Mouse (Mus musculus) erythroblast, adult 5-6 weeks (primary cell): Measurements from ENCODE around the gene Kif1bp. TPM values are rescaled to one million over a fixed set of nuclear protein-coding genes. Genes with fewer than 3 reads are reported as not detected.
A peak's percentile ranks its signal among the peaks of the same experiment; 100 is the strongest.
"Not testable (repeated sequence)": the region's sequence is repeated elsewhere in the genome, so short reads cannot be mapped to it uniquely, and the experiment has no call there.

Experiments
- ATAC-seq: replicated peaks from 2 replicates; pipeline ENCODE4 v1.8.0; 2016; ENCODE audit warnings: moderate number of reproducible peaks, mild to moderate bottlenecking, moderate TSS enrichment, inconsistent platforms; ENCODE audit not compliant: poor library complexity, low FRiP score, severe bottlenecking
- total RNA-seq, 2 experiments: library from RNA; stranded (forward) in 1 of 2; stranded (reverse) in 1 of 2; fragments of 150-400 nt in 1 of 2; fragments of 200-764, 138-1000 nt in 1 of 2; gene quantifications; 2 replicates each; pipeline versions ENCODE4 v1.2.3 to v1.2.4; 2015 to 2017; ENCODE audit warnings: low replicate concordance in 2 of 2

Kif1bp gene
- total RNA-seq (2015; ENCODE audit: low replicate concordance) = 7.3 and 16.1 TPM in 2 replicates
- total RNA-seq (2017; ENCODE audit: low replicate concordance) = 3.5 and 7.9 TPM in 2 replicates

- ATAC-seq = peak; percentile 98
Measured at GRCm38 (mm10) chr10:62578338-62579100, at the start of gene Kif1bp. Gene Kif1bp (minus strand): TSS chr10:62578457.

- no peak for ATAC-seq
Measured at GRCm38 (mm10) chr10:62604161-62604560, 25.9 kb upstream of the Kif1bp start.

GRCm38 (mm10) chr10:62603233-62604030 is 25.2 kb upstream of the Kif1bp start:
- ATAC-seq = no peak

GRCm38 (mm10) chr10:62602177-62603040 is 24.2 kb upstream of the Kif1bp start, which contains the start of gene Ddx21:
Gene Ddx21 (minus strand): TSS chr10:62602281.
- ATAC-seq = peak; percentile 99

GRCm38 (mm10) chr10:62601833-62602176 is 23.5 kb upstream of the Kif1bp start:
- peak; percentile 66 for ATAC-seq

GRCm38 (mm10) chr10:62601053-62601791 is 23.0 kb upstream of the Kif1bp start:
- ATAC-seq = 0 out of 2 replicates have a peak, but pooled peaks have one; percentile 37

GRCm38 (mm10) chr10:62600056-62600455 is 21.8 kb upstream of the Kif1bp start:
- ATAC-seq = no peak

- not testable (repeated sequence) for ATAC-seq
Measured at GRCm38 (mm10) chr10:62599311-62599710, 21.1 kb upstream of the Kif1bp start.

- ATAC-seq = no peak
Measured at GRCm38 (mm10) chr10:62592496-62592895, 14.2 kb upstream of the Kif1bp start.

- ATAC-seq = peak; percentile 96
Measured at GRCm38 (mm10) chr10:62590200-62590599, 11.9 kb upstream of the Kif1bp start.

- no peak for ATAC-seq
Measured at GRCm38 (mm10) chr10:62588616-62589015, 10.4 kb upstream of the Kif1bp start.

GRCm38 (mm10) chr10:62583245-62583644 is 5.0 kb upstream of the Kif1bp start:
- no peak for ATAC-seq

GRCm38 (mm10) chr10:62582701-62583100 is 4.4 kb upstream of the Kif1bp start:
- no peak for ATAC-seq

- no peak for ATAC-seq
Measured at GRCm38 (mm10) chr10:62582263-62582662, 4.0 kb upstream of the Kif1bp start.

GRCm38 (mm10) chr10:62579129-62579528 is 872 bp upstream of the Kif1bp start:
- not testable (repeated sequence) for ATAC-seq

GRCm38 (mm10) chr10:62577673-62578337 is 452 bp downstream of the Kif1bp start:
- peak; percentile 74 for ATAC-seq

GRCm38 (mm10) chr10:62575001-62575400 is 3.3 kb downstream of the Kif1bp start:
- no peak for ATAC-seq

- ATAC-seq = no peak
Measured at GRCm38 (mm10) chr10:62570126-62570871, 8.0 kb downstream of the Kif1bp start.
